ENCODE assay signal across 8 mouse cellular contexts in the genomic region with DNA sequence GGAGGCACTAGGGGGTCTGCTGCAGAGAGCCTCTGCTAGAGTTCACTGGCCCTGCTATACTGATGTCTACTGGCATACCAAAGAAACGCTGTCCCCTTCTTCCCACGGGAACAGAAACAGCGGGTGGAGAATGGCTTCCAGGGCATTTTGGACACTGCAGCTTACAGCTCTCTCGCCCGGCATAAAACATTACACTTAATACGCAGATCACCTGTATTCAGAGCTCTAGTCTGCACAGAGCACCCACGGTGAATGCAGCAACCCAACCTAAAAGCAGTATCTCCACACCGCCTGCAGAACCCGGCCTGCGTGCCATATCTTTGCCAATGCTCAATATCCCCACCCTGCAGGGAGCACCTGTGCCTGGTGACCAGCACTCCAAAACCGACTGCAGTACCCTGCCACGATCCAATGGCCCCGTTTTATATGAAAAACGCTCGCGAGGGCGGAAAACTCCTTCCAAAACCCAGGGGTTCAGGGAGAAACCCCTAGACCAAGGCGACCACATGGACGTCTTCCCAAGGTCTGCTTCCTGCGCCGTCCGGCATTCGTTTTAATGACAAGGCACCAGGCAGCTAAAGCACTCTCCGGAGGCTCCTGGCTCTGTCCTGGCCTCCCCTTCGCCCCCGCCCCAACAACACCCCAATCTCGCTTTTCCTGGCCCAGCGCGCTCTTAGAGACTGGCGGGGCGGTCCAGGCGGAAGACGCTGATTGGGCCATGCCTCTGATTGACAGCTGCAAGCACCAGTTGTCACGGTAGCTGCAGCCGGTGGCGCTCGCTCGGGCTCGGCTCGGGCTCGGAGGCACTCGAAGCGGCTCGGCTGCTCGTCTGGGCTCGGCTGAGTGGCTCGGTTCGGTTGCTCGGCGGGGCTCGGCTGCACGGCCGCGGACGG. TPM values are rescaled to one million over a fixed set of nuclear protein-coding genes. Genes with fewer than 3 reads are reported as not detected.
DNase-seq lines count a peak whose midpoint lies in the region; ATAC-seq and TF ChIP-seq lines count a peak whose summit lies in the region.

Brsk2 (plus strand) TSS at position 846 of the 893 bp plus-strand sequence.

- H3K4me2 ChIP-seq in liver, embryonic 16.5 days (ENCODE audit: low read depth, low read length), result peak within 1 kb of the TSS; percentile 53
- H3K4me2 ChIP-seq in neural tube, embryonic 15.5 days, result peak within 1 kb of the TSS; percentile 74

- peak within 1 kb of the TSS; percentile 84 for H3K27ac ChIP-seq in cerebellum, adult 2 months (ENCODE audit: insufficient read depth, low read length)
- H3K27ac ChIP-seq in liver, embryonic 16.5 days (ENCODE audit: low read length), result no peak within 1 kb of the TSS
- peak within 1 kb of the TSS; percentile 96 for H3K27ac ChIP-seq in neural tube, embryonic 15.5 days (replicated peaks)
- H3K27ac ChIP-seq in testis, adult 2 months (ENCODE audit: control insufficient read depth, insufficient read depth, low read depth, low read length), result no peak within 1 kb of the TSS

- H3K9ac ChIP-seq in liver, embryonic 16.5 days (ENCODE audit: low read depth, low read length), result no peak within 1 kb of the TSS
- H3K9ac ChIP-seq in neural tube, embryonic 15.5 days (replicated peaks), result peak within 1 kb of the TSS; percentile 98

- peak; percentile 90 for DNase-seq in ES-CJ7 (ENCODE audit: low read depth, low spot score)
- peak; percentile 98 to 99 for DNase-seq in cerebellum, adult 2 months
- peak; percentile 88 for DNase-seq in forelimb bud, embryonic 11.5 days (ENCODE audit: low read depth, low spot score)
- DNase-seq in heart, postnatal 36 days, result peak; percentile 93 to 94
- peak; percentile 96 for DNase-seq in layer of hippocampus, adult 11-12 months (ENCODE audit: low spot score)

- TF ChIP-seq POLR2A in cerebellum, adult 2 months (IDR thresholded peaks at IDR 0.05; ENCODE audit: borderline replicate concordance, insufficient read depth, low read length), result peak; percentile 75; the same call in 1 of the 2 replicates
- TF ChIP-seq POLR2A in testis, adult 2 months (IDR thresholded peaks at IDR 0.05; ENCODE audit: control insufficient read depth, low read depth, low read length), result no peak

- TF ChIP-seq CTCF in cerebellum, adult 2 months (IDR thresholded peaks at IDR 0.05; ENCODE audit: borderline replicate concordance, insufficient read depth, low read depth, low read length), result no peak
- TF ChIP-seq CTCF in testis, adult 2 months (IDR thresholded peaks at IDR 0.05; ENCODE audit: control insufficient read depth, insufficient read depth, insufficient replicate concordance, low read depth, low read length), result no peak

- H3K27me3 ChIP-seq in cerebellum, adult 2 months (ENCODE audit: control insufficient read depth, insufficient read depth, low read length), result no peaks in the 10 kb centered on the region
- peaks cover 65% of the 10 kb centered on the region for H3K27me3 ChIP-seq in liver, embryonic 16.5 days (ENCODE audit: control insufficient read depth, insufficient read depth, low read depth, low read length)
- H3K27me3 ChIP-seq in neural tube, embryonic 15.5 days (replicated peaks), result no peaks in the 10 kb centered on the region
- H3K27me3 ChIP-seq in testis, adult 2 months (ENCODE audit: control insufficient read depth, insufficient read depth, low read length), result no peaks in the 10 kb centered on the region

- under 1% methylated on average over 55 of the region's 55 CpGs for WGBS in cerebellum, adult 2 months
- 2% methylated on average over 55 of the region's 55 CpGs for WGBS in liver, embryonic 16.5 days (ENCODE audit: insufficient replicate concordance)
- under 1% methylated on average over 55 of the region's 55 CpGs for WGBS in neural tube, embryonic 15.5 days

- peaks cover 32% of the 10 kb centered on the region for H3K4me1 ChIP-seq in cerebellum, adult 2 months (ENCODE audit: control insufficient read depth, insufficient read depth, low read length)
- peaks cover 4% of the 10 kb centered on the region; the same call in 1 of the 2 replicates for H3K4me1 ChIP-seq in liver, embryonic 16.5 days (ENCODE audit: control insufficient read depth, low read depth, low read length)
- peaks cover 68% of the 10 kb centered on the region for H3K4me1 ChIP-seq in neural tube, embryonic 15.5 days
- H3K4me1 ChIP-seq in testis, adult 2 months (ENCODE audit: control insufficient read depth, insufficient read depth, low read length), result peaks cover 15% of the 10 kb centered on the region

- no peaks in the 10 kb centered on the region for H3K9me3 ChIP-seq in liver, embryonic 16.5 days (replicated peaks; ENCODE audit: control insufficient read depth, low read length)
- H3K9me3 ChIP-seq in neural tube, embryonic 15.5 days (replicated peaks), result no peaks in the 10 kb centered on the region

- intact Hi-C loops in heart, postnatal 36 days (cut with DNase I), result no loop called here

- H3K36me3 ChIP-seq in liver, embryonic 16.5 days (ENCODE audit: control insufficient read depth, insufficient read depth), result no peaks in the 10 kb centered on the region
- H3K36me3 ChIP-seq in neural tube, embryonic 15.5 days, result no peaks in the 10 kb centered on the region
- H3K36me3 ChIP-seq in testis, adult 2 months (ENCODE audit: control insufficient read depth, insufficient read depth, low read length), result no peaks in the 10 kb centered on the region

- peak within 1 kb of the TSS; percentile 77 for H3K4me3 ChIP-seq in cerebellum, adult 2 months (replicated peaks; ENCODE audit: insufficient read depth, low read depth, low read length)
- H3K4me3 ChIP-seq in liver, embryonic 16.5 days (ENCODE audit: low read depth, low read length), result peak within 1 kb of the TSS; percentile 39
- H3K4me3 ChIP-seq in neural tube, embryonic 15.5 days (replicated peaks), result peak within 1 kb of the TSS; percentile 84
- peak within 1 kb of the TSS; percentile 63 for H3K4me3 ChIP-seq in testis, adult 2 months (ENCODE audit: control insufficient read depth, low read depth, low read length)

- peak; percentile 94 for ATAC-seq in liver, embryonic 16.5 days (ENCODE audit: low read depth)
- ATAC-seq in neural tube, embryonic 15.5 days (ENCODE audit: low FRiP score), result peak; percentile 94

RNA-seq across cellular contexts. Expression of gene Brsk2, which starts in this region (rescaled TPM):
- 173 and 182 TPM in 2 replicates for polyA plus RNA-seq in cerebellum, adult 2 months (2012; rRNA removed)
- total RNA-seq in heart, postnatal 36 days (2021), result under 1 TPM; 0.19 to 0.25 TPM
- polyA plus RNA-seq in liver, embryonic 16.5 days (2015; fragmentation: Nextera tagmentation; extraction: Ambion mirVana), result 0.09 and 0.21 TPM in 2 replicates
- polyA plus RNA-seq in neural tube, embryonic 15.5 days (2015; fragmentation: Nextera tagmentation; extraction: Ambion mirVana), result 17.5 and 20.2 TPM in 2 replicates
- 99.9 and 110 TPM in 2 replicates for polyA plus RNA-seq in testis, adult 2 months (2012; rRNA removed)

Comparison
In these comparisons a context has a peak if more than half of its experiments do, and no peak if none do; other contexts are left out.
1. RNA of gene Brsk2 (polyA plus RNA-seq): 173 to 182 TPM in cerebellum, adult 2 months, 99.9 to 110 TPM in testis, adult 2 months and 17.5 to 20.2 TPM in neural tube, embryonic 15.5 days; 0.09 to 0.21 TPM in liver, embryonic 16.5 days; every median in the first group is over 10 times any median in the second.
2. Peak in DNase-seq in heart, postnatal 36 days; RNA of the gene not detected or under 1 TPM.
3. Peak in ATAC-seq, H3K4me3 ChIP-seq and H3K4me2 ChIP-seq in liver, embryonic 16.5 days; RNA of the gene not detected or under 1 TPM.
4. H3K27ac ChIP-seq: peak in cerebellum, adult 2 months (single experiment) and neural tube, embryonic 15.5 days (single experiment); none in liver, embryonic 16.5 days (single experiment) and testis, adult 2 months (single experiment).
5. Peak in every context shown above with its lines, with median percentiles within 50 percentile points of each other: DNase-seq and H3K4me3 ChIP-seq.